Mouse (Mus musculus) midbrain, embryonic 10.5 days (tissue): ENCODE measurements around the gene Smug1. TPM values are rescaled to one million over a fixed set of nuclear protein-coding genes. Genes with fewer than 3 reads are reported as not detected.

Source experiments
- DNase-seq: peaks from one replicate; pipeline ENCODE4 v3.0.0-alpha.2; 2017; ENCODE audit warnings: low spot score
- H3K27ac ChIP-seq: fragments of 300-500 bp; sonication (generic); replicated peaks from 2 replicates; pipeline ENCODE4 v1.5.1; 2016; ENCODE audit warnings: mild to moderate bottlenecking
- H3K27me3 ChIP-seq: fragments of 300-500 bp; sonication (generic); 2 replicates; pipeline ENCODE4 v1.6.1; 2016; ENCODE audit warnings: low read depth, mild to moderate bottlenecking; ENCODE audit not compliant: poor library complexity, severe bottlenecking
- H3K36me3 ChIP-seq: fragments of 300-500 bp; sonication (generic); 2 replicates; pipeline ENCODE4 v1.6.1; 2016; ENCODE audit warnings: mild to moderate bottlenecking, moderate library complexity
- H3K4me1 ChIP-seq: fragments of 300-500 bp; sonication (generic); 2 replicates; pipeline ENCODE4 v1.6.1; 2016
- H3K4me3 ChIP-seq: fragments of 300-500 bp; sonication (generic); 2 replicates; pipeline ENCODE4 v1.5.1; 2016; ENCODE audit warnings: mild to moderate bottlenecking, moderate library complexity
- H3K9me3 ChIP-seq: fragments of 300-500 bp; sonication (generic); replicated peaks from 2 replicates; pipeline ENCODE4 v1.6.1; 2016; ENCODE audit warnings: mild to moderate bottlenecking
- WGBS: fragments of 180-500 bp; shearing (Covaris S2); methylation state at CpG from one replicate; pipeline ENCODE4 v1.1.7; 2016; 5-methylcytosine and 5-hydroxymethylcytosine counted together
- polyA plus RNA-seq: library from polyadenylated mRNA; unstranded; fragments of >200 nt; fragmentation: Nextera tagmentation; extraction: Ambion mirVana; gene quantifications from 2 replicates; pipeline ENCODE4 v1.2.1, GENCODE M21; 2016

Smug1 gene
- polyA plus RNA-seq, 1 experiment from 2014 or later: 24.6 TPM

DNA sequence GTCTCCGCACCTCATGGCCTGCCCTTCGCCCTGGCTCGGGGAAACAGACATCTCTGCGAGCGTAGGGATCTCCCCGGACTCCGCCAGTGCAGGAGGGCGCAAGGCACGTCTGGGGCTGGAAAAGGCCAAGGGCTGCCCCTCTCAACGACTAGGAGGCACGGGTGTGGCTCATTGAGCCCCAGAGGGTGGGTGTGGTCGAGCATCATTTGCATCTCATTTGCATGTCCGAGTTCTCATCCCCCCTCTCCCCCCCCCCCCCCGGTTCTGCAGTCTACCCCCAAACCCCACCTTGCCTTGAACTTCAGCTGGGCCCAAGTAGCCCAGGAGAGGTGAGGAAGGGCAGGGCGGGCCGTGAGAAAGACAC, 3.4 kb upstream of the Smug1 start:
- 4% methylated on average over 16 of the region's 16 CpGs for WGBS
- Histone ChIP-seq H3K27me3 (peaks cover 100% of the 10 kb centered on the region), H3K36me3 (no peaks in the 10 kb centered on the region), H3K4me3 (peak overlapping the region; percentile 65), H3K27ac (peak overlapping the region; percentile 70), H3K9me3 (no peaks in the 10 kb centered on the region), H3K4me1 (peaks cover 56% of the 10 kb centered on the region)
- DNase-seq: no peak

- Histone ChIP-seq H3K27me3 (peaks cover 97% of the 10 kb centered on the region), H3K4me3 (peak overlapping the region; percentile 65), H3K9me3 (no peaks in the 10 kb centered on the region), H3K36me3 (no peaks in the 10 kb centered on the region), H3K4me1 (peaks cover 59% of the 10 kb centered on the region), H3K27ac (peak overlapping the region; percentile 70)
- peak; percentile 70 for DNase-seq
- 2% methylated on average over 26 of the region's 26 CpGs for WGBS
Measured at GRCm38 (mm10) chr15:103169612-103170315, 2.9 kb upstream of the Smug1 start.

DNA sequence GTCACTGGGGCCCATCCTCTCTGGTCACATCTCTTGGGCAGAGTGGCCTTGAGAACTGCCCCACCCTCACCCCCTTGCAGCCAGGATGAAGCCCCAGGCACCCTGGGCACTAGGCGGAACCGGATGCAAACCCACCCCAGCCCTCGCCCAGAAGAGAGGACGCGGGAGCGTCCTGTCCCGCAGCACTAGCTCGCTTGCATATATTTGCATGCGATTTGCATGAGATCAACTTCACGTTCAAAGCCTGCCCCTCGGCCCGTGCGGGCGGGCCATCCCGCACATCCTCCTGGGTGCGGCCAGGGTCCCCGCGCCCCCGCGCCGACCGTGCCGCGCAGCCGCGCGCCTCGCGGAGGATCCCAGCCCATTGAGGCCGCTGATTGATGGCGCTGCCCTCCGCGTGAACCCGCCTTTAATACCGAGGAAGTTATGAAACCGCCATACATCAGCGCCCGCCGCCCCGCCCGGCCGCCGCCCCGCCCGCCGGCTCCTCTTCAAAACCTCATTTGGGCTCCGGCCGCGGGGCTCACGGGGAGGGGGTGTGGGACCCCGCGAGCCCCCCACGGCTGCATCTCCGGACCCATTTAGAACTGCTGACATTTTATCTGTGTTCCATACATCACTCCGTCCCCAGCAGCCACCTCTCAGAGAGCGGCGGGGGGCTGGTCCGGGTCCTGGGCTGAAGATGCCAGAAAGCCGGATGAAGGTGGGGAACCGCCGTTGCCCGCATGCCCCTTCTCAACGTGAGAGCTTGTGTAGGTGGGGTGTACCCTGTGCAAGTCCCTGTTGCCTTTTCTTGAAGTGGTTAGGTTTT, 2.1 kb upstream of the Smug1 start:
- H3K9me3 ChIP-seq: no peaks in the 10 kb centered on the region
- peaks cover 59% of the 10 kb centered on the region for H3K4me1 ChIP-seq
- 1% methylated on average over 63 of the region's 63 CpGs for WGBS
- peaks cover 93% of the 10 kb centered on the region for H3K27me3 ChIP-seq
- H3K36me3 ChIP-seq: no peaks in the 10 kb centered on the region
- H3K4me3 ChIP-seq: peak overlapping the region; percentile 65
- peak overlapping the region; percentile 70 for H3K27ac ChIP-seq
- peak; percentile 56 for DNase-seq

GRCm38 (mm10) chr15:103167786-103168185, 894 bp upstream of the Smug1 start:
- Histone ChIP-seq H3K4me1 (peaks cover 66% of the 10 kb centered on the region), H3K27ac (peak overlapping the region; percentile 29; the same call in 1 of the 2 replicates)

DNA sequence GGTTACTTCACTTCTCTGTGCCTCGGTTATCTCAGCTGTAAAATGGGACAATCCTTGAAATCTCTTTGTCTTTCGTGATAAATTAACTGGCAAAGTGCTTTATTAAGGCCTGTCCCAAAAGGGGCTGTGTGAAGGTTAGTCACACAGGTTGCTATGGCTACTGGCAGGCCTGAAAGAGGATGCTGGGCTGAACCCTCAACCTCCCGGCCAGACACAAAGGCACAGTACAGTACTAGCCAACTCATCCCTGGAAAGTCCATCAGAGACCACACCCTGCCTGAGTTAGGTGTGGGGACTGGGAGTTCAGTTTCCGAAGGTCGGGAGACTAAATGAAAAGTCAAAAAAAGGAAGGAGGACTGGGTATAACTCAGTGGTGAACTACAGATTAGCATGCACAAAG, 968 bp downstream of the Smug1 start:
- Histone ChIP-seq H3K36me3 (no peaks in the 10 kb centered on the region), H3K4me1 (peaks cover 66% of the 10 kb centered on the region), H3K27ac (no peak overlapping the region), H3K27me3 (peaks cover 62% of the 10 kb centered on the region), H3K4me3 (no peak overlapping the region), H3K9me3 (no peaks in the 10 kb centered on the region)
- WGBS: 44% methylated on average over 5 of the region's 5 CpGs
- DNase-seq: no peak

More at GRCm38 (mm10) chr15:103167786-103168185, 894 bp upstream of the Smug1 start:
- no peak overlapping the region for H3K4me3 ChIP-seq
- 14% methylated on average over 3 of the region's 3 CpGs for WGBS
- H3K9me3 ChIP-seq: no peaks in the 10 kb centered on the region
- H3K27me3 ChIP-seq: peaks cover 80% of the 10 kb centered on the region
- DNase-seq: no peak
- no peaks in the 10 kb centered on the region for H3K36me3 ChIP-seq

DNA sequence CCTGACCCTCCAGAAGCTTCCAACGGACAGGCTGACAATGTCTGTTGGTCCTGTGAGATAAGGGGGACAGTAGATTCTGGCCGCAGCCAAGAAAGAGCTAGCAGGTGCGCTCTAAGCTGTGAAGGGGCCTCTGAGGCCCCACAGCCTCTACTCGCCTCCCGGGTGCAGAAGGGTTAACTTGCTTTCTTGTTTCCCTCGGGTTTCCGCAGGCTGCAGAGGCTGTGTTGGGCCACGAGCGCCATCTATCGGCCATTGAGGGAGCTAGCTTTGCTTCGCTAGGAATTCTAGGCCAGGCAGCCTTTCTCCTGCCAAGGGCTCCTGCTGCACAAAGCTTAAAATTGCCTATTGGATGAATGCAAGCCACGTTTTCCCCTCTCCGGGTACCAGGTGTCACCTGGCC, 1.5 kb downstream of the Smug1 start:
- under 1% methylated on average over 13 of the region's 13 CpGs for WGBS
- H3K27me3 ChIP-seq: peaks cover 56% of the 10 kb centered on the region
- H3K27ac ChIP-seq: no peak overlapping the region

DNA sequence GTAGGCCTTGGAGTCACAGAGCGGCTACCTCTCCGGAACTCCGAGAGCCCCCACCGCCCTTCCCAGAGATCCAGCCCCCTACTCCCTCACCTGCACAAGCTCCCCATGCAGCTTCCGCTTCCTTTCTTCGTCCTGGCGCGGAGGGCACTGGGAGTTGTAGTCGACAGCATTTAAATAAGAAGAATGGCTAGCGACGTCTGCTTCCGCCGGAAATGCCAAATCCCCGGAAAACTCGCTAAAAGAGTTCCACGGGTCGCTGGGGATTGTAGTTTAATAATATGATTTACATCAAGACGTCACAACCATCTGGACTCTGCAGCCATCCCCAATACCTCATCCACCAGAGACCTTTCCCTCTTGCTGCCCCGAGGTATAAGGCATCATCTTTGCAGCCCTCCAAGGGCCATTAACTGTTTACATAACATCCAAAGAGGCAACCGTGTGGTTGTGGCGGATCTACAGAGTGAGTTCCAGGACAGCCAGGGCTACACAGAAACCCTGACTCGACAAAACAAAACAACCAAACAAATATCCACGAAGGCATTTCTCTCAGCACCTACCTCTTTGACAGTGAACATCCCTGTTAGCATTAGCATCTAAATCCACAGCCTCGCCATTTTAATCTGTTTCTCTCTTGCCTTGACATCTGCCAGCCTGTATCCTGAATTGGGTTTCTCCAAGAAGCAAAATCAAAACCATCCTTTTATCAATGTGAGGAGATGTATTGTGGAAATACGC, 3.5 kb downstream of the Smug1 start:
- no peaks in the 10 kb centered on the region for H3K36me3 ChIP-seq
- H3K4me1 ChIP-seq: peaks cover 40% of the 10 kb centered on the region
- H3K9me3 ChIP-seq: no peaks in the 10 kb centered on the region
- H3K4me3 ChIP-seq: peak overlapping the region; percentile 74
- H3K27me3 ChIP-seq: peaks cover 40% of the 10 kb centered on the region
- peak; percentile 95 for DNase-seq
- WGBS: 10% methylated on average over 25 of the region's 25 CpGs
- H3K27ac ChIP-seq: peak overlapping the region; percentile 84

More for the DNA sequence above, 1.5 kb downstream of the Smug1 start:
- DNase-seq: peak; percentile 91
- Histone ChIP-seq H3K4me1 (peaks cover 61% of the 10 kb centered on the region), H3K4me3 (no peak overlapping the region), H3K9me3 (no peaks in the 10 kb centered on the region), H3K36me3 (no peaks in the 10 kb centered on the region)

DNA sequence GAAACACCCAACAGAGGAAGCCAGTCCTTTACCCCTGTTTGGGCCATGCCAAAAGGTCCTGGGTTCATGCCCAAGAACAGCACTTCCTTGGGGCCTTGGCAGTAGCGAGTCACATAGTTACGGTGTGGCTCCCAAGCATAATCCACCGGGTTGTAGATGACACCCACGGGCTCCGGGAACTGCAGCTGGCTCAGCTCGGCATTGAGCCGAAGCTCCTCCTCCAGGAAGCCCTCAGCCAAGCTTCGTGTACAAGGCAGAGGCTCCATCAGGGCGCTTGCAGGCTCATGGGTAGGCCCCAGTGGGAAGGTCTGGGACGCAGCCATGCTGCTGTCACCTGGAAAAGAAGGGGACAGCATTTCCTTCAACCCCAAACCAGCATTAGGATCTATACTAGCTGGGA, 9.3 kb downstream of the Smug1 start:
- WGBS: 73% methylated on average over 10 of the region's 10 CpGs
- Histone ChIP-seq H3K4me1 (peaks cover 22% of the 10 kb centered on the region), H3K4me3 (no peak overlapping the region), H3K9me3 (no peaks in the 10 kb centered on the region), H3K36me3 (no peaks in the 10 kb centered on the region), H3K27ac (no peak overlapping the region), H3K27me3 (peaks cover 51% of the 10 kb centered on the region)
- no peak for DNase-seq

DNA sequence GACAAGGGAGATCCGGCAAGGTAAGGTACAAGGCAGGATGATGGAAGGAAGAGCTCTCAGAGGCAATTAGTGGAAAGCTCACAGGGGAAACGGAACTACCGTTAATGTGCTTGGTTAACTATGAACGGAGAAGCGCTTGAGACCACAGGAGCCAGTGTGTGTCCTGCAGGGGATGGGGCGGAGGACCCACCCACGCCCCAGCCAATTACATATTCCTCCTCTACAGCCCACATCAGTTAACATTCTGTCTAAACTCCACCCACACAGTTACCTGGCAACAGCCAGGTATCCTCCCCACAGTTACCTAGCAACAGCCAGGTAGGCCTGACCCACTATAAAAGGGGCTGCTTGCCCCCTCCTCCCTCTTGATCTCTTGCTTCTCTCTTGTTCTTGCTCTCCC, 10.0 kb downstream of the Smug1 start:
- H3K36me3 ChIP-seq: no peaks in the 10 kb centered on the region
- peaks cover 51% of the 10 kb centered on the region for H3K27me3 ChIP-seq
- H3K27ac ChIP-seq: no peak overlapping the region; the same call in 1 of the 2 replicates
- WGBS: 53% methylated on average over 7 of the region's 7 CpGs
- H3K4me3 ChIP-seq: no peak overlapping the region
- no peak for DNase-seq
- peaks cover 17% of the 10 kb centered on the region for H3K4me1 ChIP-seq
- H3K9me3 ChIP-seq: no peaks in the 10 kb centered on the region

GRCm38 (mm10) chr15:103155366-103156321, 11.2 kb downstream of the Smug1 start:
- Histone ChIP-seq H3K9me3 (no peaks in the 10 kb centered on the region), H3K27ac (peak overlapping the region; percentile 75), H3K4me3 (peak overlapping the region; percentile 34; the same call in 1 of the 2 replicates), H3K36me3 (no peaks in the 10 kb centered on the region), H3K27me3 (peaks cover 51% of the 10 kb centered on the region), H3K4me1 (peaks cover 17% of the 10 kb centered on the region)
- no peak for DNase-seq
- WGBS: 20% methylated on average over 32 of the region's 32 CpGs

GRCm38 (mm10) chr15:103152890-103153610, 13.8 kb downstream of the Smug1 start:
- Histone ChIP-seq H3K9me3 (no peaks in the 10 kb centered on the region), H3K27ac (no peak overlapping the region), H3K4me1 (peaks cover 17% of the 10 kb centered on the region), H3K36me3 (no peaks in the 10 kb centered on the region), H3K4me3 (no peak overlapping the region), H3K27me3 (peaks cover 67% of the 10 kb centered on the region)
- no peak for DNase-seq
- WGBS: 96% methylated on average over 4 of the region's 4 CpGs
